Mouse (Mus musculus): ENCODE measurements around the gene Hoxa3. TPM values are rescaled to one million over a fixed set of nuclear protein-coding genes. Genes with fewer than 3 reads are reported as not detected.

Hoxa3 gene
- polyA plus RNA-seq (2015; fragmentation: Nextera tagmentation; extraction: Ambion mirVana): 6.4 and 6.9 TPM in 2 replicates

DNA sequence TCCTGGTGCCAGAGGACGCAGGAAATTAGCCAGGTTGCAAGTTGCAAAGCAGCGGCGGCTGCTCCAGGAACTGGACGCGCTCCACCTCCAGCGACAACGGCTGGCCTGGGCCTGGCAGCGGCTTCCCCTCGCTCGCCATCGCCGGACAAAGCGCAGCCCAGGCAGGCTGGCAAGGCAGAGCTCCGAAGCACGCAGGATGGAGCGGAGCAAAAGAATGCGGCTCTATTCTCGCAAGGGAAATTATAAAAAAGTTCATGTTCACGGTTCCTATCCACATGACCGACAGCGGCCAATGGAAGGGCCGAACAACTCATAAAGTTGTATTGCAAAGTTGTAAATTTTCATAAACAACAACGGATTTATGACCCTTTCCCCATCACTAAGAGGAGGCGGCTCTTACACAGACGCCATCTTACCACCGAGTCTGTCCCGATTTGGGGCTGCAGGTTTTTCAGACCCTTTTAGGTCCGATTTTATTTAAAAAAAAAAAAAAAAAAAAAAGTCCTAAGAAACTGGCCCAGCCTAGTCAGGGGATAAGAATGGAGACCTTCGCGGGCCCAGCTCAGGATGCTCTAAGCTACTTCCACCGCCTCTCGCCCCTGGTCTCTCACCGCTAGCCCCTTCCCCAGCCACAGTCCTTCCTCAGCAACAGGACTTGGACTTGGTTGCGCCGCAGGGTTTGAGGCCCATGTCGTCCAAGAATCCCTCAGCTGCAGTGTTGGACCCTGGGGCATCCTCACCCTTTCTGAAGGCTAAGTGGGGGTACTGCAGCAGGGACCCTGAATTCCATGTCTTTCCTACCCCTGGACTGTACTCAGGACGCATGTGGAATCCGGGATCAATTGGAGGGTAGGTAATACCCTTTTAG is at the start of gene Hoxa3, which contains the start of gene Gm28308:
Gene Hoxa3 (minus strand): TSS at position 218 of the 868 bp plus-strand sequence.
Gene Gm28308 (minus strand): TSS at position 221 of the 868 bp plus-strand sequence.

GRCm38 (mm10) chr6:52260654-52261575 is 47.8 kb upstream of the Hoxa3 start, which contains the start of gene Hoxa13:
Gene Hoxa13, minus strand, starts transcription at chr6:52260880.

GRCm38 (mm10) chr6:52245757-52246142 is 32.6 kb upstream of the Hoxa3 start, which contains the start of gene Hoxa11:
Gene Hoxa11, minus strand, starts transcription at chr6:52245810.

GRCm38 (mm10) chr6:52240389-52241000 is 27.4 kb upstream of the Hoxa3 start, which contains the start of gene Hoxa10:
Gene Hoxa10, minus strand, starts transcription at chr6:52240854.

GRCm38 (mm10) chr6:52230516-52231165 is 17.5 kb upstream of the Hoxa3 start, which contains the start of gene Hoxa9:
Gene Hoxa9, minus strand, starts transcription at chr6:52231089.

DNA sequence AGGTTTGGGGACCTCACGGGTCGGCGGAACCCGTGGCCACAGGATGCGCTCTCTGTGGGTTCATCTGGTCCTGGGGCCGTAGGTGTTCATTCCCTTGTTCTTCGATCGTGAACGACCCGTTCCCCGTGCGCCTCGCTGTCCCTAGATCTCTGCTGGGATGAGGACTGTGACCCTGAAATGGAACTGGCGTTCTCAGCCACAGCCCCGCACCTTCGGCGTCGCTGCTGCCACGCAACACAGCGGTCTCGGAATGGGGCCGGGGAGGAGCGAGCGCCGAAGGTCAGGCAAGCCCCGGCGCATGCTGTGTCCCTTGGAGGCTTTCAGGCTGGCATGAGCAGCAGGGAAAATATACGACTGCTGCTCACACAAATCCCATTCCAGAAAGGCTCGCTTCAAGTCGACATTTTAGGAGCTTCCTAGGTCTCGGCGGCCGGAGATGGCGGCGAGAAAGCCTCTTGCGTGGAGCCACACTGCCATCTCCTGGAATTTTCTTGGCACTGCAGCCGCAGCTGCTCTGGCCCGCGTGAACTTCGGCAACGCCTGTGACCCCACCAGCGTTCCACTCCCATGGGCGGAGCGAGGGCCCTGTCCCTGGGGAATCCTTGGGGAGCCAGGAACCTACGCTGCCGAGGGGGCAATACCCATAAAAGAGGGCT is 8.3 kb upstream of the Hoxa3 start, which contains the start of gene Hoxa7:
Gene Hoxa7 (minus strand): TSS at position 518 of the 656 bp plus-strand sequence.

GRCm38 (mm10) chr6:52208072-52208867 is 4.9 kb downstream of the Hoxa3 start, which contains the start of gene Hoxa6:
Gene Hoxa6, minus strand, starts transcription at chr6:52208722.

DNA sequence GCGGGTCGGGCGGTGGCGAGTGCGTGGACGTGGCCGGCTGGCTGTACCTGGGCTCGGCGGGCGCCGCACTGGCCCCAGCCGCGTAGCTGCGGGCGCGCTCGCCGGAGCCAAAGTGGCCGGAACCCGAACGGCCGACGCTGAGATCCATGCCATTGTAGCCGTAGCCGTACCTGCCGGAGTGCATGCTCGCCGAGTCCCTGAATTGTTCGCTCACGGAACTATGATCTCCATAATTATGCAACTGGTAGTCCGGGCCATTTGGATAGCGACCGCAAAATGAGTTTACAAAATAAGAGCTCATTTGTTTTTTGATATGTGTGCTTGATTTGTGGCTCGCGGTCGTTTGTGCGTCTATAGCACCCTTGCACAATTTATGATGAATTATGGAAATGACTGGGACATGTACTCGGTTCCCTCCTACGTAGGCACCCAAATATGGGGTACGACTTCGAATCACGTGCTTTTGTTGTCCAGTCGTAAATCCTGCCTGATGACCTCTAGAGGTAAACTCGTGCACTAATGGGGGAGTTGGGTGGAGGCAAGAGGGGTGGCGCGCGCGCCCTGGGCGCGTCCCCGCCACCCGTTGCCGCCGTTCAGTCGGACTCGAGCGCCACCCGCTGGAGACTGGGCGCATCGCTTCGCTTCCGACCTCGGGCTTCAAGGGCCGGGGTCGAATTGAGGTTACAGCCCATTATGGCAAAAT is 8.9 kb downstream of the Hoxa3 start, which contains the start of gene Hoxa5:
Gene Hoxa5 (minus strand): TSS at position 538 of the 703 bp plus-strand sequence.

DNA sequence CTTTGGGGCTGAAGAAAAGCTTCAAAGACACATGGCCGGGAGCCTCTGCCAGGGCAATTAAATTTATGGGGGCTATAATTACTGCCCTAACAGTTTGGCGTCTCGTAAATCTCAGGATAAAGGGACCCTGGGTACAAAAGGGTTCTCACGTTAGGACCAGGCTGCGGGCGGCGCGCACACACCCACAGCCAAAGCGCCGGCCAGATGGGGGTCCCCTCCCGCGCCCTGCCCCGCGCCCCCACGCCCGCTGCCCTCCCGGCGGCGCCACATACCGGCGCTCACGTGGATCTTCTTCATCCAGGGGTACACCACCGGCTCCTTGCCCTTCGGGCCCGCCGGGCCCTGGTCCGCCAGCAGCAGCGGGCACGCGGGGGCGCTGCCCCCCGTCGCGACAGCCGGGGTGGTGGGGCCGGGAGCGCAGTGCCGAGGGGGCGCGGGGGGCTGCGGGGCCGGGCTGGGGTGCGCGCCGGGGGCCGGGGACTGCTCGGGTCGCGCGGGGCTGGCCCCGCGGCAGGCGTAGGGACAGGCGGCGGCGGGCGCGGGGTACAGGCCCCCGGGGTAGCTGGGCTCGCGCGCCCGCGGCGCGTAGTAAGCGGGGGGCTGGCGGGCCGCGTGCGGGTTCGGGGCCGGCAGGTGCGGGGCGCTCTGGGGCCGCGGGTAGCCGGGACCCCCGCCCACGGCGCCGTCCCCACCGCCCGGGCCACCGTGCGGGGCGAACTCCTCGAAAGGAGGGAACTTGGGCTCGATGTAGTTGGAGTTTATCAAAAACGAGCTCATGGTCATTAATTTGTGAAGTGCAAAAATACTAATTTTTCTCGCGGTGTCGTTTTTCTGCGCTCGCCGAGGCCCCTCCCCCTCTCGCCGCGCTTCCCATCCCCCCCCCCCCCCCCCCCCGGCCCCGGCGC is 22.0 kb downstream of the Hoxa3 start, which contains the start of gene Hoxa4:
Gene Hoxa4 (minus strand): TSS at position 848 of the 905 bp plus-strand sequence.

GRCm38 (mm10) chr6:52177061-52177735 is 35.9 kb downstream of the Hoxa3 start, which contains the start of gene 5730596B20Rik:
Gene 5730596B20Rik, plus strand, starts transcription at chr6:52177498.

DNA sequence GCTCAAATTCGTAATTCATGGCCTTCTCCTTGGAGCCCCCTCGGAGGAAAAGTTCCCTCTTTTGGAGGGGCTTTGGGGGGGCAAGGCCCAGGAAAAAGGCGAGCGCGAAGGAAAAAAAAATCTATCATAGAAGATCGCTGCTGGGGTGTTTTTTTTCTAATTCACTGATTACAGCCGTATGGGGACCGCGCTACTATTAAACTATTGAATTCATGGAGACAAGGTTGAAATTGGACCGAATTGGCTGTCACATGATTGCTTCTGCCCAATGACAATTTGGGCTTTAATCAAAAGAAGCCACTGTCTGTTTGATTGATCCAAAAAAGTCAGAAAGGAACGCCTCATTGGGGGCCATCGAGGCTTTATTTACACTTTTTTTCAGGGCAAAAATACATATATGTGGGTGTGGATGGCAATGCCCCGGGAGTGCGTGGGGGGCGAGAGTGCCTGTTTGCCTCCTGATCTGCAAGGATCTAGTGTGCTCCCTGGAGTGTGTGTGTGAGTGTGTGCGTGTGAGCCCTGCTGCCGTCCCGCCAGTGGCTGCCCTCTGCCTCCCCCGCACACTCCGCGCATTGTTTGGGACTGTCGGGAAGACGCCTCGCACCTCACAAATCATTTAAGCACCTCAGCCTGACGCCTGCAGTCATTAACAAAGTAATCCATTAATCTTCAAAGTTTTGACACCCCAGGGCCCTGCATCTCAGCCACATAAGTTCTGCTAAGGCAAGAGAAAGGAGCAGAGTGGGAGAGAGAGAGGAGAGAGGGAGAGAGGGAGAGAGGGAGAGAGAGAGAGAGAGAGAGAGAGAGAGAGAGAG is 48.3 kb downstream of the Hoxa3 start, which contains the start of gene Hoxa2:
Gene Hoxa2 (minus strand): TSS at position 206 of the 815 bp plus-strand sequence.

GRCm38 (mm10) chr6:52158276-52159051 is 54.7 kb downstream of the Hoxa3 start, which contains the start of gene Hoxa1:
Gene Hoxa1, minus strand, starts transcription at chr6:52158317.

